Mouse (Mus musculus): Measurements from ENCODE around the gene Iars2.

- no peak for TF ChIP-seq ZNF384 (IDR thresholded peaks at IDR 0.05; ENCODE audit: low read depth, low read length)
- no peak for TF ChIP-seq USF2 (IDR thresholded peaks at IDR 0.05; ENCODE audit: borderline replicate concordance in 1 of 2, insufficient read depth in 1 of 2, low read depth in 1 of 2, low read length in 2 of 2)
- no peak for TF ChIP-seq GATA1 (IDR thresholded peaks at IDR 0.05; ENCODE audit: low read depth, low read length)
- TF ChIP-seq HCFC1 (IDR thresholded peaks at IDR 0.05; ENCODE audit: low read depth, low read length), result no peak
- TF ChIP-seq POLR2A (IDR thresholded peaks at IDR 0.05; ENCODE audit: control insufficient read depth in 1 of 2, insufficient read depth in 1 of 2, low read depth in 1 of 2, low read length in 2 of 2, poor library complexity in 1 of 2), result no peak
- TF ChIP-seq POLR2AphosphoS5 (IDR thresholded peaks at IDR 0.05; ENCODE audit: borderline replicate concordance, low read depth, low read length), result no peak
- no peak for TF ChIP-seq CTCF (IDR thresholded peaks at IDR 0.05 in 2 of 3, conservative IDR thresholded peaks at IDR 0.05 in 1 of 3; ENCODE audit: control insufficient read depth in 1 of 3, insufficient read depth in 1 of 3, low read depth in 2 of 3, low read length in 3 of 3, poor library complexity in 1 of 3, severe bottlenecking in 1 of 3)
- no peak for TF ChIP-seq MAFK (IDR thresholded peaks at IDR 0.05; ENCODE audit: borderline replicate concordance, low read depth, low read length)
- TF ChIP-seq TCF12 (IDR thresholded peaks at IDR 0.05; ENCODE audit: low read depth, low read length), result no peak
- TF ChIP-seq EP300 (IDR thresholded peaks at IDR 0.05; ENCODE audit: low read depth in 1 of 2, low read length in 2 of 2), result no peak
- TF ChIP-seq KAT2A (conservative IDR thresholded peaks at IDR 0.05; ENCODE audit: low read depth, low read length), result no peak
- no peak for TF ChIP-seq CHD1 (IDR thresholded peaks at IDR 0.05; ENCODE audit: low read depth, low read length)
- no peak for TF ChIP-seq NRF1 (IDR thresholded peaks at IDR 0.05; ENCODE audit: insufficient read depth, low read depth, low read length, poor library complexity, severe bottlenecking)
Observed at GRCm38 (mm10) chr1:185352151-185352550, 23.0 kb upstream of the Iars2 start.

Measured in MEL (cell line).